12 mouse cellular contexts compared by ENCODE assay signal in genomic region chr6:128020521-128021057, GRCm38 (mm10).
DNase-seq lines count a peak whose midpoint lies in the region; ATAC-seq and TF ChIP-seq lines count a peak whose summit lies in the region.
"Had no signal": no experiment of that assay in that cellular context is flagged by ENCODE, and none has a peak within 500 bp of the region (broad histone marks: within the 10 kb centered on the region; RNA-seq: fewer than 3 reads in every experiment).

No protein-coding gene starts in this region.

- 0 out of 2 replicates have a peak, but pooled peaks cover 12% of the 10 kb centered on the region for H3K27me3 ChIP-seq in midbrain, embryonic 10.5 days (ENCODE audit: low read depth, poor library complexity, severe bottlenecking)
- H3K27me3 ChIP-seq in stomach, postnatal 0 days (ENCODE audit: control insufficient read depth, insufficient read depth, low read length) = no peaks in the 10 kb centered on the region
- H3K27me3 ChIP-seq: liver, embryonic 15.5 days had no signal

- H3K4me1 ChIP-seq in midbrain, embryonic 10.5 days = peaks cover 70% of the 10 kb centered on the region
- peaks cover 7% of the 10 kb centered on the region; the same call in 1 of the 2 replicates for H3K4me1 ChIP-seq in stomach, postnatal 0 days (replicated peaks; ENCODE audit: control insufficient read depth, insufficient read depth)
- H3K4me1 ChIP-seq: liver, embryonic 15.5 days had no signal

- no peak overlapping the region for H3K4me3 ChIP-seq in midbrain, embryonic 10.5 days
- H3K4me3 ChIP-seq in stomach, postnatal 0 days (ENCODE audit: low read depth, low read length) = no peak overlapping the region
- H3K4me3 ChIP-seq: liver, embryonic 15.5 days had no signal

- ATAC-seq in frontal cortex, adult (ENCODE audit: low TSS enrichment) = peak; percentile 55
- peak; percentile 25; the same call in 1 of the 2 replicates for ATAC-seq in stomach, postnatal 0 days (ENCODE audit: low FRiP score, low TSS enrichment)

- 18% methylated on average over 8 of the region's 8 CpGs for WGBS in midbrain, embryonic 10.5 days
- 44% methylated on average over 8 of the region's 8 CpGs for WGBS in stomach, postnatal 0 days

- no peak for DNase-seq in frontal cortex, postnatal 36 days (ENCODE audit: low spot score in 2 of 2)
- DNase-seq in right cerebral cortex, postnatal 10 days (ENCODE audit: low spot score in 2 of 2) = peak; percentile 78 to 80
- DNase-seq in right cerebral cortex, postnatal 25 days = no peak
- DNase-seq in midbrain, embryonic 10.5 days (ENCODE audit: low spot score) = no peak
- DNase-seq in stomach, postnatal 0 days (ENCODE audit: low spot score) = no peak
- no peak for DNase-seq in layer of hippocampus, adult 11-12 months (ENCODE audit: low spot score)
- DNase-seq in lung, postnatal 36 days = no peak
- DNase-seq: embryo, embryonic 11 days; kidney, adult 9 months; thymus, postnatal 4 days had no signal

- TF ChIP-seq CTCF in stomach, postnatal 0 days (IDR thresholded peaks at IDR 0.05; ENCODE audit: low read depth) = no peak

- TF ChIP-seq EP300 in stomach, postnatal 0 days (optimal IDR thresholded peaks at IDR 0.05) = no peak

- no peaks in the 10 kb centered on the region for H3K9me3 ChIP-seq in midbrain, embryonic 10.5 days (replicated peaks)
- no peaks in the 10 kb centered on the region for H3K9me3 ChIP-seq in stomach, postnatal 0 days (ENCODE audit: control insufficient read depth, low read length)
- H3K9me3 ChIP-seq: liver, embryonic 15.5 days had no signal

- H3K9ac ChIP-seq in stomach, postnatal 0 days (ENCODE audit: low read length) = no peak overlapping the region
- H3K9ac ChIP-seq: liver, embryonic 15.5 days had no signal

- no peaks in the 10 kb centered on the region for H3K36me3 ChIP-seq in midbrain, embryonic 10.5 days
- H3K36me3 ChIP-seq in stomach, postnatal 0 days (ENCODE audit: control insufficient read depth, insufficient read depth, low read length) = no peaks in the 10 kb centered on the region
- H3K36me3 ChIP-seq: liver, embryonic 15.5 days had no signal

- peak overlapping the region; percentile 83 for H3K27ac ChIP-seq in midbrain, embryonic 10.5 days (replicated peaks)
- peak overlapping the region; percentile 80 for H3K27ac ChIP-seq in stomach, postnatal 0 days (replicated peaks)
- H3K27ac ChIP-seq: liver, embryonic 15.5 days had no signal

- H3K4me2 ChIP-seq in stomach, postnatal 0 days (replicated peaks; ENCODE audit: low read depth) = no peak overlapping the region
- H3K4me2 ChIP-seq: liver, embryonic 15.5 days had no signal

Comparison
In these comparisons a context has a peak if more than half of its experiments do, and no peak if none do; other contexts are left out.
1. DNase-seq: peak in right cerebral cortex, postnatal 10 days (2 of 2); none in frontal cortex, postnatal 36 days (0 of 2), right cerebral cortex, postnatal 25 days (single experiment), midbrain, embryonic 10.5 days (single experiment), stomach, postnatal 0 days (single experiment), layer of hippocampus, adult 11-12 months (single experiment) and lung, postnatal 36 days (single experiment).